27 mouse cellular contexts compared by ENCODE assay signal in the genomic region with DNA sequence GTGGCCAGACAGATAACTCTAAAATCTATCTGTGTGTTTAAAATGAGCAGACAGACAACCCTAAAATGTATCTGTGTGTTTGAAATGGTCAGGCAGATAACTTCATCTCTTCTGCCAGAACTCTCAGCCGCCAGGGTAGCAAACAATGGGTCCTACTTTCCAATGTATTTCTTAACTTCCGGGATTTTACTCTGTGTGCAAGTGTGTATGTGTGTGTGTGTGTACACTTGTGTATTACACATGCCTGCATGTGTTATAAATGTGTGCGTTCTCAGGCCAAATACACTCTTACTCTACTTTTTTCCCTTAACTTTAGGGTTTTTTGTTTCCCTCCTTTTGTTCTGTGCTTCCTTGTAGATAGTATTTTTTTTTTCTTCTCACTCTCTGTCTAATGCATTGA.
"Had no signal": no experiment of that assay in that cellular context is flagged by ENCODE, and none has a peak within 500 bp of the region (broad histone marks: within the 10 kb centered on the region; RNA-seq: fewer than 3 reads in every experiment).

No protein-coding gene starts in this region.

- H3K4me2 ChIP-seq: embryonic facial prominence, embryonic 12.5 days; embryonic facial prominence, embryonic 13.5 days; embryonic facial prominence, embryonic 15.5 days; forebrain, embryonic 12.5 days; forebrain, embryonic 13.5 days; forebrain, embryonic 15.5 days had no signal

- H3K36me3 ChIP-seq: embryonic facial prominence, embryonic 10.5 days; embryonic facial prominence, embryonic 12.5 days; embryonic facial prominence, embryonic 13.5 days; embryonic facial prominence, embryonic 15.5 days; forebrain, embryonic 10.5 days; forebrain, embryonic 12.5 days; forebrain, embryonic 15.5 days had no signal

- H3K9ac ChIP-seq: embryonic facial prominence, embryonic 12.5 days; embryonic facial prominence, embryonic 13.5 days; embryonic facial prominence, embryonic 15.5 days; forebrain, embryonic 12.5 days; forebrain, embryonic 13.5 days; forebrain, embryonic 15.5 days; forebrain, postnatal 0 days had no signal

- ATAC-seq: forebrain, embryonic 13.5 days; forebrain, embryonic 14.5 days; forebrain, embryonic 15.5 days; forebrain, embryonic 16.5 days; forebrain, postnatal 0 days had no signal

- H3K4me1 ChIP-seq: embryonic facial prominence, embryonic 10.5 days; embryonic facial prominence, embryonic 12.5 days; embryonic facial prominence, embryonic 15.5 days; forebrain, embryonic 10.5 days; forebrain, embryonic 12.5 days; forebrain, embryonic 13.5 days; forebrain, embryonic 15.5 days had no signal

- H3K9me3 ChIP-seq: embryonic facial prominence, embryonic 10.5 days; embryonic facial prominence, embryonic 12.5 days; embryonic facial prominence, embryonic 13.5 days; embryonic facial prominence, embryonic 15.5 days; forebrain, embryonic 10.5 days; forebrain, embryonic 12.5 days; forebrain, embryonic 13.5 days; forebrain, embryonic 15.5 days had no signal

- H3K4me3 ChIP-seq: embryonic facial prominence, embryonic 10.5 days; embryonic facial prominence, embryonic 12.5 days; embryonic facial prominence, embryonic 13.5 days; embryonic facial prominence, embryonic 15.5 days; erythroblast, embryonic 14.5 days; forebrain, embryonic 10.5 days; forebrain, embryonic 12.5 days; forebrain, embryonic 13.5 days; forebrain, embryonic 15.5 days; gastrocnemius, adult 2 months; heart, adult 2 months had no signal

- DNase-seq: cerebellum, adult 9-10 months; cerebellum, adult 9-11 months; cerebellum, postnatal 10 days; cerebellum, postnatal 14 days; cerebellum, postnatal 25 days; cerebellum, postnatal 36 days; embryo, embryonic 11 days; forebrain, postnatal 0 days; gastrocnemius, adult 2 months; gastrocnemius, postnatal 10 days; gastrocnemius, postnatal 14 days; gastrocnemius, postnatal 25 days; gastrocnemius, postnatal 36 days; heart, adult 11 months; heart, adult 18-20 months; heart, adult 2 months had no signal

- H3K27me3 ChIP-seq: embryonic facial prominence, embryonic 12.5 days; embryonic facial prominence, embryonic 13.5 days; embryonic facial prominence, embryonic 15.5 days; forebrain, embryonic 12.5 days; forebrain, embryonic 13.5 days; forebrain, embryonic 15.5 days had no signal

- H3K27ac ChIP-seq: embryonic facial prominence, embryonic 10.5 days; embryonic facial prominence, embryonic 12.5 days; embryonic facial prominence, embryonic 13.5 days; embryonic facial prominence, embryonic 15.5 days; forebrain, embryonic 10.5 days; forebrain, embryonic 12.5 days; forebrain, embryonic 13.5 days; forebrain, embryonic 15.5 days; gastrocnemius, adult 2 months; heart, adult 2 months had no signal
